Mouse (Mus musculus) small intestine, adult 2 months (tissue): ENCODE measurements around the gene Cdc20.

Source experiments
- CTCF ChIP-seq: fragments of 200-500 bp; IDR thresholded peaks from 2 replicates; pipeline ENCODE4 v1.5.1; 2012; ENCODE audit warnings: low read depth, mild to moderate bottlenecking, control low read depth, inconsistent platforms, low read length, moderate library complexity, mixed read lengths; ENCODE audit not compliant: insufficient replicate concordance, insufficient read length; ENCODE audit errors: extremely low read depth
- POLR2A ChIP-seq: fragments of 200-500 bp; IDR thresholded peaks from 2 replicates; pipeline ENCODE4 v1.6.1; 2012; ENCODE audit warnings: low read depth, mild to moderate bottlenecking, control low read depth, inconsistent platforms, low read length, moderate library complexity

DNA sequence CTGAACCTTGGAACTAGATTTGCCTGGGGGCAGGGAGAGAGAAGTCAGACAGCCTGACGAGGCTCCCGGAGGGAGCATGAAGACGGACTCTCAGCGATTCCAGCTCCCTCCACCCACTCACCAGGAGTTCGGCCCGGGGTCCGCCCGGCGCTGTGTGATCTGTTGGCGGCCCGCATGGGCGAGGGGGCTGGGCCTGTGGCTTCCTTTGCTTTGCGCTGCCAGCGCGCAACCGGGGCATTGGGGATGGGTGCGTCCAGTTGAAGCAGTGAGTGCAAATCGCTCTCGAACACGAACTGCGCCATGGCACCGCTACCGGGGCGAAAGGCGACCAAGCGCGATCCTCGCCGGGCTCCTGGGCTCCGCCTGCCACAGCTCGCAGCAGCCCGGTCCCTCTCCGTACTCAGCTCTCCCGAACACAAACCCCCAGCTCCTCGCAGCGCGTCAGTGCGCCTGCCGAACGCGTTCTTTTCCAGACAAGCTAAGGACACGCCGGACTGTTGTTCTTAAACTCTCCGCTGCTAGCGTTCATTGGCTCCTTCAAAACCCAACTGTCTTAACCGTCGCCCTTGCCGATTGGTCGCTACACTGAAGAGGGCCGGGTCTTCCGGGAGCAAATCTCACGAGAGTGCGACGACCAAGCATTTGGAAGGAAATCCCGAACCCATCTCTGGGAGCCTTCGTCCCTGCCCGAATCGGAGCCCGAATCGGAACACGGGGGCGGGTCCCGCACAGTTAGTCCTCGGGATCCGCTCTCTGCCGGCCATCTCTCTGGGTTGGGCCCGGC lies at the start of gene Cdc20:
- TF ChIP-seq CTCF (no peak), POLR2A (peak; percentile 67; the same call in 1 of the 2 replicates)
